21 mouse cellular contexts compared by ENCODE assay signal in the genomic region with DNA sequence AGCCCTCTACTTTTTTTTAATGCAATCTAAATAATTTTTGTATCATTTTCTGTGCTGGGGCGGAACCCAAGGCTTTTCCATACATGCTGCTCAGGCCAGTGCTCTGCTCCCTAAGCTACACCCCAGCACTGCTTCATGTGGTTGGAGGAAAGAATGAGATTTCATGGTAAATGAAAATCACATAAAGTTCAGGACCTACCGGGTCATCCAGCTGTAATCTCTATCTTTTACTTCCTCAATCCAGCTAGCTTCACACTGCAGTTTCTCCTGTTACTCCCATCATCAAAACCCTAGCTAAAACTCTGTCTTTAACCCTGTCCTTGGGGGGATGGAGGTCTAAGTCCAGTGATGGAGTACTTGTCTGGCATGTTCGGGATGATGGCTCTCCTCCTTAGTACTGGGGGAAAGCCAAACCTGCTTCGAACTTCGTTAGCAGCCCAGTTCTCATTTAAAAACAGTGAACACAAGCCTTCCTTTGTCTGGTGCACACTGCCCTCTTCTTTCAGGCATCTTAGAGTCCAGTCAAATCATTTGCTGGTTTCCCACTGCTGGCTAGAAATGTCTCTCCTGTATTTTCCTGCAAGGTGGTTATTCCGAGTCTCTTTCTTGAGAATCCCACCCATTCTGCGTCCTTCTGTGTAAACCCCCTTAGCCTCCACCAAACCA. TPM values are rescaled to one million over a fixed set of nuclear protein-coding genes. Genes with fewer than 3 reads are reported as not detected.
A peak's percentile ranks its signal among the peaks of the same experiment; 100 is the strongest.
DNase-seq lines count a peak whose midpoint lies in the region; ATAC-seq lines count a peak whose summit lies in the region.
"Had no signal": no experiment of that assay in that cellular context is flagged by ENCODE, and none has a peak within 500 bp of the region (broad histone marks: within the 10 kb centered on the region; RNA-seq: fewer than 3 reads in every experiment).

No protein-coding gene starts in this region.

- 84% methylated on average over 7 of the region's 7 CpGs for WGBS in limb, embryonic 12.5 days
- WGBS in limb, embryonic 10.5 days: 86% methylated on average over 7 of the region's 7 CpGs
- WGBS in embryonic facial prominence, embryonic 10.5 days: 78% methylated on average over 7 of the region's 7 CpGs

- no peak overlapping the region for H3K4me2 ChIP-seq in limb, embryonic 12.5 days
- H3K4me2 ChIP-seq: embryonic facial prominence, embryonic 12.5 days; liver, embryonic 12.5 days; stomach, embryonic 15.5 days had no signal

- ATAC-seq in limb, embryonic 12.5 days (ENCODE audit: insufficient number of reproducible peaks, insufficient read depth, low FRiP score, low TSS enrichment, low read depth): no peak
- ATAC-seq: liver, embryonic 12.5 days had no signal

- peaks cover 28% of the 10 kb centered on the region for H3K36me3 ChIP-seq in limb, embryonic 12.5 days
- peaks cover 27% of the 10 kb centered on the region for H3K36me3 ChIP-seq in limb, embryonic 10.5 days
- peaks cover 42% of the 10 kb centered on the region for H3K36me3 ChIP-seq in embryonic facial prominence, embryonic 10.5 days (replicated peaks)

- H3K9me3 ChIP-seq in limb, embryonic 12.5 days: no peaks in the 10 kb centered on the region
- no peaks in the 10 kb centered on the region for H3K9me3 ChIP-seq in limb, embryonic 10.5 days (replicated peaks)
- H3K9me3 ChIP-seq in embryonic facial prominence, embryonic 10.5 days: no peaks in the 10 kb centered on the region
- H3K9me3 ChIP-seq: embryonic facial prominence, embryonic 12.5 days; liver, embryonic 12.5 days; megakaryocyte, embryonic 14.5 days; stomach, embryonic 15.5 days had no signal

- H3K27ac ChIP-seq in limb, embryonic 12.5 days: peak overlapping the region; percentile 62
- no peak overlapping the region for H3K27ac ChIP-seq in limb, embryonic 10.5 days
- no peak overlapping the region for H3K27ac ChIP-seq in embryonic facial prominence, embryonic 10.5 days (replicated peaks)
- H3K27ac ChIP-seq: embryonic facial prominence, embryonic 12.5 days; heart, adult 2 months; kidney, postnatal 0 days; liver, embryonic 12.5 days; stomach, embryonic 15.5 days had no signal

- no peaks in the 10 kb centered on the region for H3K27me3 ChIP-seq in limb, embryonic 12.5 days
- H3K27me3 ChIP-seq in limb, embryonic 10.5 days (ENCODE audit: low read depth, poor library complexity, severe bottlenecking): no peaks in the 10 kb centered on the region
- no peaks in the 10 kb centered on the region for H3K27me3 ChIP-seq in embryonic facial prominence, embryonic 10.5 days (replicated peaks; ENCODE audit: low read depth, poor library complexity, severe bottlenecking)
- H3K27me3 ChIP-seq: embryonic facial prominence, embryonic 12.5 days; liver, embryonic 12.5 days; megakaryocyte, embryonic 14.5 days; stomach, embryonic 15.5 days had no signal

- no peak overlapping the region for H3K9ac ChIP-seq in limb, embryonic 12.5 days (replicated peaks)
- H3K9ac ChIP-seq: embryonic facial prominence, embryonic 12.5 days; liver, embryonic 12.5 days; stomach, embryonic 15.5 days had no signal

- peaks cover 8% of the 10 kb centered on the region for H3K4me1 ChIP-seq in limb, embryonic 12.5 days (replicated peaks)
- peaks cover 5% of the 10 kb centered on the region for H3K4me1 ChIP-seq in limb, embryonic 10.5 days
- H3K4me1 ChIP-seq in embryonic facial prominence, embryonic 10.5 days: peaks cover 7% of the 10 kb centered on the region

- H3K4me3 ChIP-seq in limb, embryonic 12.5 days (replicated peaks): no peak overlapping the region
- H3K4me3 ChIP-seq in limb, embryonic 10.5 days: no peak overlapping the region
- no peak overlapping the region for H3K4me3 ChIP-seq in embryonic facial prominence, embryonic 10.5 days
- H3K4me3 ChIP-seq: embryonic facial prominence, embryonic 12.5 days; erythroblast, embryonic 14.5 days; heart, adult 2 months; liver, embryonic 12.5 days; megakaryocyte, embryonic 14.5 days; stomach, embryonic 15.5 days had no signal

- DNase-seq in heart, adult 11 months: peak; percentile 50
- DNase-seq in heart, adult 8-10 months (ENCODE audit: low spot score): no peak
- DNase-seq in limb, embryonic 10.5 days (ENCODE audit: low spot score): no peak
- peak; percentile 30 for DNase-seq in Muller cell, postnatal 12 days (ENCODE audit: inconsistent ontology term)
- DNase-seq in embryonic facial prominence, embryonic 10.5 days (ENCODE audit: low spot score): peak; percentile 3
- DNase-seq in cerebellum, adult 9-11 months: no peak
- DNase-seq: B cell, adult 2 months; cerebellum, adult 8-10 months; gastrocnemius, postnatal 14 days; heart, adult 2 months; kidney, adult 11 months; layer of hippocampus, postnatal 36 days; lung, adult 2 months; thymus, adult 18-20 months had no signal

RNA-seq across cellular contexts. Expression of gene Rab33b, which starts 6.5 kb away (rescaled TPM):
- total RNA-seq in heart, adult 8-10 months (2022): 10 to 100 TPM in 2 of 4 experiments, 1 to 10 TPM in 2; 9.7 to 10.2 (median 10.0) TPM
- 23.9 and 24.2 TPM in 2 replicates for polyA plus RNA-seq in limb, embryonic 12.5 days (2016; fragmentation: Nextera tagmentation; extraction: Ambion mirVana)
- 11.2 and 14.2 TPM in 2 replicates for polyA plus RNA-seq in limb, embryonic 10.5 days (2016; fragmentation: Nextera tagmentation; extraction: Ambion mirVana)
- polyA plus RNA-seq in embryonic facial prominence, embryonic 10.5 days (2016; fragmentation: Nextera tagmentation; extraction: Ambion mirVana): 14.2 and 15.3 TPM in 2 replicates

Comparison
In these comparisons a context has a peak if more than half of its experiments do, and no peak if none do; other contexts are left out.
1. DNase-seq: peak in heart, adult 11 months (single experiment), Muller cell, postnatal 12 days (single experiment) and embryonic facial prominence, embryonic 10.5 days (single experiment); none in heart, adult 8-10 months (single experiment), limb, embryonic 10.5 days (single experiment) and cerebellum, adult 9-11 months (single experiment).